Mouse (Mus musculus) brain, embryonic 14.5 days (tissue): ENCODE measurements around the gene Zfp358.

Experiments
- CTCF ChIP-seq: fragments of 200-500 bp; IDR thresholded peaks from 2 replicates; pipeline ENCODE4 v1.5.1; 2012; ENCODE audit warnings: inconsistent platforms, mild to moderate bottlenecking, moderate library complexity, borderline replicate concordance; ENCODE audit not compliant: insufficient read depth, insufficient read length; ENCODE audit errors: extremely low read depth
- POLR2A ChIP-seq: fragments of 200-500 bp; IDR thresholded peaks from 2 replicates; pipeline ENCODE4 v1.6.1; 2012; ENCODE audit warnings: mild to moderate bottlenecking, inconsistent platforms, borderline replicate concordance; ENCODE audit not compliant: poor library complexity, insufficient read depth, insufficient read length, severe bottlenecking; ENCODE audit errors: extremely low read depth

GRCm38 (mm10) chr8:3514681-3515247, 21.8 kb downstream of the Zfp358 start:
- TF ChIP-seq CTCF (no peak), POLR2A (no peak)
